Mouse (Mus musculus) heart, adult 2 months (tissue): ENCODE measurements around the gene Rhog. TPM values are rescaled to one million over a fixed set of nuclear protein-coding genes. Genes with fewer than 3 reads are reported as not detected.

Experiments
- DNase-seq, 2 experiments: peaks; one replicate each; pipeline ENCODE4 v3.0.0; 2021
- H3K27ac ChIP-seq: fragments of 200-600 bp; 2 replicates; pipeline ENCODE4 v1.8.1; 2022
- H3K27me3 ChIP-seq: fragments of 200-500 bp; 2 replicates; pipeline ENCODE4 v1.6.1; 2012; ENCODE audit warnings: mild to moderate bottlenecking, low read length, inconsistent platforms, mixed read lengths; ENCODE audit not compliant: control insufficient read depth, insufficient read depth
- H3K36me3 ChIP-seq: fragments of 200-500 bp; 2 replicates; pipeline ENCODE4 v1.6.1; 2012; ENCODE audit warnings: low read length, inconsistent platforms; ENCODE audit not compliant: control insufficient read depth, insufficient read depth
- H3K4me1 ChIP-seq: fragments of 200-500 bp; 2 replicates; pipeline ENCODE4 v1.6.1; 2011; ENCODE audit warnings: low read length; ENCODE audit not compliant: control insufficient read depth, insufficient read depth
- H3K4me3 ChIP-seq: fragments of 200-600 bp; 2 replicates; pipeline ENCODE4 v1.8.1; 2022
- H3K79me2 ChIP-seq: fragments of 200-500 bp; replicated peaks from 2 replicates; pipeline ENCODE4 v1.6.1; 2012; ENCODE audit warnings: mild to moderate bottlenecking, inconsistent platforms, low read length, moderate library complexity, mixed read lengths; ENCODE audit not compliant: control insufficient read depth, insufficient read depth
- H3K9ac ChIP-seq: fragments of 200-500 bp; 2 replicates; pipeline ENCODE4 v1.6.1; 2012; ENCODE audit warnings: low read depth, mild to moderate bottlenecking, control low read depth, inconsistent platforms, low read length, mixed read lengths
- CTCF ChIP-seq: fragments of 200-600 bp; IDR thresholded peaks from 2 replicates; pipeline ENCODE4 v1.8.1; 2022; ENCODE audit warnings: antibody characterized with exemption, mild to moderate bottlenecking, moderate library complexity
- EP300 ChIP-seq: fragments of 200-500 bp; IDR thresholded peaks from 2 replicates; pipeline ENCODE4 v1.6.1; 2011; ENCODE audit warnings: low read depth, low read length, control low read depth; ENCODE audit not compliant: insufficient read depth
- POLR2A ChIP-seq: fragments of 200-500 bp; IDR thresholded peaks from 2 replicates; pipeline ENCODE4 v1.6.1; 2011; ENCODE audit warnings: mild to moderate bottlenecking, low read depth, low read length, control low read depth; ENCODE audit not compliant: insufficient read depth
- WGBS: fragments of 180-500 bp; shearing (Covaris S2); methylation state at CpG from one replicate; pipeline ENCODE4 v1.1.7; 2018; 5-methylcytosine and 5-hydroxymethylcytosine counted together
- intact Hi-C: fragments of 180-260 bp; cut with DNase I; formaldehyde crosslinking; loops from one replicate; pipeline ENCODE4 v1.15.1; 2025
- polyA plus RNA-seq: library from polyadenylated mRNA; depleted of rRNA; stranded (reverse); fragments of >200 nt; gene quantifications from 2 replicates; pipeline ENCODE4 v1.2.3, GENCODE M21; 2012
- total RNA-seq, 2 experiments: library from RNA; stranded (reverse); gene quantifications; 2 replicates each; pipeline ENCODE4 v1.2.3; 2021

Gene Rhog
- total and polyA plus RNA-seq, 3 experiments, result 22.4 to 34.2 (median 26.3) TPM

GRCm38 (mm10) chr7:102222830-102223556 is 32.9 kb downstream of the Rhog start:
- Histone ChIP-seq H3K4me3 (peak overlapping the region; percentile 75), H3K79me2 (no peaks in the 10 kb centered on the region), H3K36me3 (peaks cover 6% of the 10 kb centered on the region; the same call in 1 of the 2 replicates), H3K4me1 (peaks cover 9% of the 10 kb centered on the region), H3K27ac (peak overlapping the region; percentile 74), H3K9ac (peak overlapping the region; percentile 89), H3K27me3 (no peaks in the 10 kb centered on the region)
- TF ChIP-seq CTCF, result no peak
- no peak for TF ChIP-seq EP300
- TF ChIP-seq POLR2A, result peak; percentile 61
- peak; percentile 83 to 84 for DNase-seq
- 2% methylated on average over 31 of the region's 31 CpGs for whole genome bisulfite sequencing
- intact Hi-C loops, result loop anchor here (1.0 to 2.0 kb wide), 2 partner anchors 20 to 27 kb away; no protein-coding TSS in a partner anchor

- intact Hi-C loops, result loop anchor here (1.0 to 2.0 kb wide), 2 partner anchors 20 to 28 kb away; no protein-coding TSS in a partner anchor
- Histone ChIP-seq H3K79me2 (no peaks in the 10 kb centered on the region), H3K4me1 (peaks cover 9% of the 10 kb centered on the region), H3K27ac (peak overlapping the region; percentile 74), H3K4me3 (peak overlapping the region; percentile 75), H3K9ac (peak overlapping the region; percentile 89; the same call in 1 of the 2 replicates), H3K36me3 (peaks cover 6% of the 10 kb centered on the region; the same call in 1 of the 2 replicates), H3K27me3 (no peaks in the 10 kb centered on the region)
- under 1% methylated on average over 9 of the region's 13 CpGs for WGBS
- peak; percentile 63 for TF ChIP-seq CTCF
- no peak for TF ChIP-seq EP300
- no peak for DNase-seq
These were observed 33.5 kb downstream of the Rhog start for GRCm38 (mm10) chr7:102222336-102222735.

GRCm38 (mm10) chr7:102221899-102222298 is 34.0 kb downstream of the Rhog start:
- H3K79me2 ChIP-seq, result no peaks in the 10 kb centered on the region
- DNase-seq, result no peak
- H3K36me3 ChIP-seq, result peaks cover 6% of the 10 kb centered on the region; the same call in 1 of the 2 replicates
- H3K27me3 ChIP-seq, result no peaks in the 10 kb centered on the region
- H3K4me1 ChIP-seq, result peaks cover 9% of the 10 kb centered on the region
- intact Hi-C loops, result loop anchor here (1.0 to 2.0 kb wide), 3 partner anchors 11 to 28 kb away; no protein-coding TSS in a partner anchor
- WGBS, result 31% methylated on average over 1 of the region's 1 CpGs
- H3K9ac ChIP-seq, result no peak overlapping the region
- TF ChIP-seq CTCF, result no peak
- no peak for TF ChIP-seq EP300
- no peak for TF ChIP-seq POLR2A
- H3K4me3 ChIP-seq, result no peak overlapping the region
- peak overlapping the region; percentile 50 for H3K27ac ChIP-seq

- Histone ChIP-seq H3K9ac (peak overlapping the region; percentile 74), H3K4me3 (peak overlapping the region; percentile 53), H3K4me1 (peaks cover 4% of the 10 kb centered on the region), H3K27ac (peak overlapping the region; percentile 79), H3K79me2 (peaks cover 6% of the 10 kb centered on the region), H3K27me3 (no peaks in the 10 kb centered on the region), H3K36me3 (peaks cover 8% of the 10 kb centered on the region)
- WGBS, result 64% methylated on average over 3 of the region's 3 CpGs
- intact Hi-C loops, result loop anchor here (1.0 to 5.0 kb wide), 2 partner anchors 10 to 41 kb away; no protein-coding TSS in a partner anchor
- DNase-seq, result no peak
- TF ChIP-seq CTCF, result peak; percentile 32; the same call in 1 of the 2 replicates
- TF ChIP-seq POLR2A, result no peak
These were observed 44.8 kb downstream of the Rhog start for GRCm38 (mm10) chr7:102211071-102211470.

GRCm38 (mm10) chr7:102209756-102210721 is 45.8 kb downstream of the Rhog start, which contains the start of the genes Nup98 and Pgap2:
Gene Nup98 (minus strand): TSS chr7:102210176.
Gene Pgap2 (plus strand): TSS chr7:102210208.
- WGBS, result 1% methylated on average over 86 of the region's 87 CpGs
- Histone ChIP-seq H3K27me3 (no peaks in the 10 kb centered on the region), H3K4me1 (peaks cover 4% of the 10 kb centered on the region), H3K9ac (peak within 1 kb of the TSS; percentile 89), H3K36me3 (peaks cover 8% of the 10 kb centered on the region), H3K79me2 (peaks cover 6% of the 10 kb centered on the region), H3K4me3 (peak within 1 kb of the TSS; percentile 60), H3K27ac (peak within 1 kb of the TSS; percentile 95)
- TF ChIP-seq POLR2A, result peak; percentile 76
- peak; percentile 55 for TF ChIP-seq CTCF
- 0 out of 2 replicates have a peak, but pooled peaks have one; percentile 26 for TF ChIP-seq EP300
- intact Hi-C loops, result loop anchor here (5.0 kb wide), 1 partner anchor 42 kb away; no protein-coding TSS in a partner anchor
- DNase-seq, result peak; percentile 97 to 99
